22 mouse cellular contexts compared by ENCODE assay signal in genomic region chr9:95815706-95816105, GRCm38 (mm10).
"Had no signal": no experiment of that assay in that cellular context is flagged by ENCODE, and none has a peak within 500 bp of the region (broad histone marks: within the 10 kb centered on the region; RNA-seq: fewer than 3 reads in every experiment).

No protein-coding gene starts in this region.

- H3K27ac ChIP-seq: limb, embryonic 10.5 days; limb, embryonic 13.5 days; liver, embryonic 14.5 days; lung, embryonic 15.5 days; midbrain, embryonic 12.5 days; midbrain, embryonic 15.5 days; neural tube, embryonic 12.5 days; neural tube, embryonic 15.5 days had no signal

- H3K9ac ChIP-seq: limb, embryonic 13.5 days; liver, embryonic 14.5 days; liver, postnatal 0 days; lung, embryonic 15.5 days; midbrain, embryonic 12.5 days; midbrain, embryonic 15.5 days; neural tube, embryonic 12.5 days; neural tube, embryonic 15.5 days; stomach, embryonic 15.5 days had no signal

- DNase-seq: kidney, postnatal 14 days; kidney, postnatal 4 days; layer of hippocampus, adult 9-11 months; liver, postnatal 0 days; lung, postnatal 14 days; lung, postnatal 4 days; right cerebral cortex, adult 18-20 months; right cerebral cortex, postnatal 14 days; right cerebral cortex, postnatal 4 days; spleen, adult 18-20 months; thymus, postnatal 25 days had no signal

- H3K27me3 ChIP-seq: limb, embryonic 13.5 days; lung, embryonic 15.5 days; midbrain, embryonic 12.5 days; midbrain, embryonic 15.5 days; neural tube, embryonic 12.5 days; neural tube, embryonic 15.5 days; stomach, embryonic 15.5 days had no signal

- H3K36me3 ChIP-seq: limb, embryonic 10.5 days; limb, embryonic 13.5 days; lung, embryonic 15.5 days; midbrain, embryonic 12.5 days; midbrain, embryonic 15.5 days; neural tube, embryonic 12.5 days; neural tube, embryonic 15.5 days; stomach, embryonic 15.5 days had no signal

- H3K4me3 ChIP-seq: layer of hippocampus, adult 2 months; limb, embryonic 10.5 days; limb, embryonic 13.5 days; lung, embryonic 15.5 days; midbrain, embryonic 12.5 days; midbrain, embryonic 15.5 days; neural tube, embryonic 12.5 days; neural tube, embryonic 15.5 days; stomach, embryonic 15.5 days had no signal

- ATAC-seq: liver, postnatal 0 days; midbrain, embryonic 15.5 days had no signal

- H3K9me3 ChIP-seq: limb, embryonic 10.5 days; limb, embryonic 13.5 days; lung, embryonic 15.5 days; midbrain, embryonic 15.5 days; neural tube, embryonic 12.5 days; neural tube, embryonic 15.5 days; stomach, embryonic 15.5 days had no signal

- H3K4me2 ChIP-seq: limb, embryonic 13.5 days; liver, embryonic 11.5 days; lung, embryonic 15.5 days; midbrain, embryonic 12.5 days; midbrain, embryonic 15.5 days; neural tube, embryonic 12.5 days; neural tube, embryonic 15.5 days; stomach, embryonic 15.5 days had no signal

- H3K4me1 ChIP-seq: limb, embryonic 10.5 days; lung, embryonic 15.5 days; neural tube, embryonic 12.5 days; stomach, embryonic 15.5 days had no signal
